Mouse (Mus musculus): Measurements from ENCODE around the gene Slc34a1. TPM values are rescaled to one million over a fixed set of nuclear protein-coding genes. Genes with fewer than 3 reads are reported as not detected.

The Slc34a1 gene
- polyA plus RNA-seq, 1 experiment: 6.7 TPM

- peaks cover 5% of the 10 kb centered on the region for H3K4me1 ChIP-seq (ENCODE audit: control insufficient read depth, insufficient read depth, low read length)
- no peak overlapping the region for H3K27ac ChIP-seq (ENCODE audit: control insufficient read depth, insufficient read depth, low read depth, low read length, poor library complexity)
- 27% methylated on average over 5 of the region's 5 CpGs for WGBS
- H3K4me3 ChIP-seq (replicated peaks; ENCODE audit: control insufficient read depth, low read depth, low read length): no peak overlapping the region
- TF ChIP-seq POLR2A (IDR thresholded peaks at IDR 0.05; ENCODE audit: borderline replicate concordance, control insufficient read depth, low read depth, low read length): no peak
- no peak for TF ChIP-seq CTCF (IDR thresholded peaks at IDR 0.05; ENCODE audit: control insufficient read depth, insufficient read depth, low read length)
These were observed 1.5 kb downstream of the Slc34a1 start for GRCm38 (mm10) chr13:55399300-55400038.

- TF ChIP-seq CTCF (IDR thresholded peaks at IDR 0.05; ENCODE audit: control insufficient read depth, insufficient read depth, low read length): no peak
- no peak for TF ChIP-seq POLR2A (IDR thresholded peaks at IDR 0.05; ENCODE audit: borderline replicate concordance, control insufficient read depth, low read depth, low read length)
- no peak overlapping the region for H3K4me3 ChIP-seq (replicated peaks; ENCODE audit: control insufficient read depth, low read depth, low read length)
- WGBS: 64% methylated on average over 1 of the region's 1 CpGs
These were observed 2.0 kb downstream of the Slc34a1 start for GRCm38 (mm10) chr13:55400039-55400346.

GRCm38 (mm10) chr13:55403266-55403665 is 5.3 kb downstream of the Slc34a1 start:
- Histone ChIP-seq H3K4me1 (ENCODE audit: control insufficient read depth, insufficient read depth, low read length) (peaks cover 12% of the 10 kb centered on the region), H3K27ac (ENCODE audit: control insufficient read depth, insufficient read depth, low read depth, low read length, poor library complexity) (no peak overlapping the region), H3K4me3 (replicated peaks; ENCODE audit: control insufficient read depth, low read depth, low read length) (no peak overlapping the region)
- TF ChIP-seq CTCF (IDR thresholded peaks at IDR 0.05; ENCODE audit: control insufficient read depth, insufficient read depth, low read length): no peak
- no peak for TF ChIP-seq POLR2A (IDR thresholded peaks at IDR 0.05; ENCODE audit: borderline replicate concordance, control insufficient read depth, low read depth, low read length)
- WGBS: 75% methylated on average over 7 of the region's 7 CpGs

More at GRCm38 (mm10) chr13:55400039-55400346, 2.0 kb downstream of the Slc34a1 start:
- Histone ChIP-seq H3K4me1 (ENCODE audit: control insufficient read depth, insufficient read depth, low read length) (peaks cover 8% of the 10 kb centered on the region), H3K27ac (ENCODE audit: control insufficient read depth, insufficient read depth, low read depth, low read length, poor library complexity) (no peak overlapping the region)

- TF ChIP-seq CTCF (IDR thresholded peaks at IDR 0.05; ENCODE audit: control insufficient read depth, insufficient read depth, low read length): no peak
- no peak for TF ChIP-seq POLR2A (IDR thresholded peaks at IDR 0.05; ENCODE audit: borderline replicate concordance, control insufficient read depth, low read depth, low read length)
- 40% methylated on average over 15 of the region's 15 CpGs for WGBS
- no peak overlapping the region for H3K4me3 ChIP-seq (replicated peaks; ENCODE audit: control insufficient read depth, low read depth, low read length)
- peaks cover 12% of the 10 kb centered on the region for H3K4me1 ChIP-seq (ENCODE audit: control insufficient read depth, insufficient read depth, low read length)
- H3K27ac ChIP-seq (ENCODE audit: control insufficient read depth, insufficient read depth, low read depth, low read length, poor library complexity): no peak overlapping the region; the same call in 1 of the 2 replicates
These were observed 6.2 kb downstream of the Slc34a1 start for GRCm38 (mm10) chr13:55403935-55404852.

GRCm38 (mm10) chr13:55404853-55405782 is 7.1 kb downstream of the Slc34a1 start:
- 6% methylated on average over 11 of the region's 11 CpGs for WGBS
- TF ChIP-seq CTCF (IDR thresholded peaks at IDR 0.05; ENCODE audit: control insufficient read depth, insufficient read depth, low read length) (peak; percentile 89), POLR2A (IDR thresholded peaks at IDR 0.05; ENCODE audit: borderline replicate concordance, control insufficient read depth, low read depth, low read length) (no peak)
- Histone ChIP-seq H3K4me1 (ENCODE audit: control insufficient read depth, insufficient read depth, low read length) (peaks cover 12% of the 10 kb centered on the region), H3K27ac (ENCODE audit: control insufficient read depth, insufficient read depth, low read depth, low read length, poor library complexity) (peak overlapping the region; percentile 66), H3K4me3 (replicated peaks; ENCODE audit: control insufficient read depth, low read depth, low read length) (peak overlapping the region; percentile 24)

- Histone ChIP-seq H3K4me3 (replicated peaks; ENCODE audit: control insufficient read depth, low read depth, low read length) (no peak overlapping the region), H3K27ac (ENCODE audit: control insufficient read depth, insufficient read depth, low read depth, low read length, poor library complexity) (peak overlapping the region; percentile 66), H3K4me1 (ENCODE audit: control insufficient read depth, insufficient read depth, low read length) (peaks cover 12% of the 10 kb centered on the region)
- WGBS: 8% methylated on average over 13 of the region's 13 CpGs
- no peak for TF ChIP-seq POLR2A (IDR thresholded peaks at IDR 0.05; ENCODE audit: borderline replicate concordance, control insufficient read depth, low read depth, low read length)
- 0 out of 2 replicates have a peak, but pooled peaks have one; percentile 2 for TF ChIP-seq CTCF (IDR thresholded peaks at IDR 0.05; ENCODE audit: control insufficient read depth, insufficient read depth, low read length)
These were observed 7.9 kb downstream of the Slc34a1 start for GRCm38 (mm10) chr13:55405783-55406390.

GRCm38 (mm10) chr13:55407341-55407740 is 9.4 kb downstream of the Slc34a1 start:
- Histone ChIP-seq H3K27ac (ENCODE audit: control insufficient read depth, insufficient read depth, low read depth, low read length, poor library complexity) (no peak overlapping the region), H3K4me1 (ENCODE audit: control insufficient read depth, insufficient read depth, low read length) (peaks cover 12% of the 10 kb centered on the region), H3K4me3 (replicated peaks; ENCODE audit: control insufficient read depth, low read depth, low read length) (no peak overlapping the region)
- 76% methylated on average over 4 of the region's 4 CpGs for WGBS
- no peak for TF ChIP-seq POLR2A (IDR thresholded peaks at IDR 0.05; ENCODE audit: borderline replicate concordance, control insufficient read depth, low read depth, low read length)
- no peak for TF ChIP-seq CTCF (IDR thresholded peaks at IDR 0.05; ENCODE audit: control insufficient read depth, insufficient read depth, low read length)

Measured in bone marrow, adult 2 months (tissue).